Mouse (Mus musculus) cerebellum, adult 2 months (tissue): ENCODE results near the gene Adamts16. TPM values are rescaled to one million over a fixed set of nuclear protein-coding genes. Genes with fewer than 3 reads are reported as not detected.

Source experiments
- DNase-seq, 2 experiments: peaks; one replicate each; pipeline ENCODE4 v3.0.0; 2021
- H3K27ac ChIP-seq: fragments of 200-500 bp; 2 replicates; pipeline ENCODE4 v1.5.1; 2012; ENCODE audit warnings: low read length, control low read depth, inconsistent platforms; ENCODE audit not compliant: insufficient read depth
- H3K27me3 ChIP-seq: fragments of 200-500 bp; 2 replicates; pipeline ENCODE4 v1.6.1; 2012; ENCODE audit warnings: inconsistent platforms, mild to moderate bottlenecking, low read length, moderate library complexity; ENCODE audit not compliant: control insufficient read depth, insufficient read depth
- H3K4me1 ChIP-seq: fragments of 200-500 bp; 2 replicates; pipeline ENCODE4 v1.6.1; 2011; ENCODE audit warnings: low read length; ENCODE audit not compliant: control insufficient read depth, insufficient read depth
- H3K4me3 ChIP-seq: fragments of 200-500 bp; replicated peaks from 2 replicates; pipeline ENCODE3; 2011; ENCODE audit warnings: mild to moderate bottlenecking, low read depth, low read length, control low read depth; ENCODE audit not compliant: insufficient read depth
- CTCF ChIP-seq: fragments of 200-500 bp; IDR thresholded peaks from 2 replicates; pipeline ENCODE4 v1.5.1; 2011; ENCODE audit warnings: low read depth, mild to moderate bottlenecking, control low read depth, low read length, moderate library complexity, borderline replicate concordance; ENCODE audit not compliant: insufficient read depth
- POLR2A ChIP-seq: fragments of 200-500 bp; IDR thresholded peaks from 2 replicates; pipeline ENCODE4 v1.6.1; 2011; ENCODE audit warnings: low read length, control low read depth, borderline replicate concordance; ENCODE audit not compliant: insufficient read depth
- WGBS: fragments of 180-500 bp; shearing (Covaris S2); methylation state at CpG from one replicate; pipeline ENCODE4 v1.1.7; 2018; 5-methylcytosine and 5-hydroxymethylcytosine counted together
- polyA plus RNA-seq: library from polyadenylated mRNA; depleted of rRNA; stranded (reverse); fragments of >200 nt; gene quantifications from 2 replicates; pipeline ENCODE4 v1.2.3, GENCODE M21; 2012

Gene Adamts16
- polyA plus RNA-seq, 1 experiment, result 6.2 TPM

- no peaks in the 10 kb centered on the region for H3K27me3 ChIP-seq
- no peak overlapping the region for H3K27ac ChIP-seq
- H3K4me1 ChIP-seq, result peaks cover 12% of the 10 kb centered on the region
- H3K4me3 ChIP-seq, result no peak overlapping the region
- TF ChIP-seq CTCF, result no peak
- no peak for TF ChIP-seq POLR2A
- no peak for DNase-seq
- WGBS, result 49% methylated on average over 14 of the region's 14 CpGs
Observed at GRCm38 (mm10) chr13:70746294-70747008, 95.2 kb downstream of the Adamts16 start.

- no peak overlapping the region for H3K4me3 ChIP-seq
- DNase-seq, result no peak
- H3K27ac ChIP-seq, result no peak overlapping the region
- no peaks in the 10 kb centered on the region for H3K27me3 ChIP-seq
- 73% methylated on average over 5 of the region's 5 CpGs for WGBS
- TF ChIP-seq CTCF, result no peak
- TF ChIP-seq POLR2A, result no peak
- peaks cover 12% of the 10 kb centered on the region for H3K4me1 ChIP-seq
Observed at GRCm38 (mm10) chr13:70744416-70745038, 97.1 kb downstream of the Adamts16 start.

- no peak for TF ChIP-seq CTCF
- DNase-seq, result peak in 1 of 2 experiments; percentile 31
- 40% methylated on average over 4 of the region's 4 CpGs for WGBS
Observed at GRCm38 (mm10) chr13:70742693-70743092, 98.9 kb downstream of the Adamts16 start.

GRCm38 (mm10) chr13:70740281-70741240 lies 101.0 kb downstream of the Adamts16 start:
- no peak for TF ChIP-seq POLR2A
- TF ChIP-seq CTCF, result no peak
- WGBS, result 81% methylated on average over 17 of the region's 17 CpGs
- H3K27ac ChIP-seq, result no peak overlapping the region
- H3K4me1 ChIP-seq, result peaks cover 23% of the 10 kb centered on the region
- no peak overlapping the region for H3K4me3 ChIP-seq
- no peaks in the 10 kb centered on the region for H3K27me3 ChIP-seq
- no peak for DNase-seq

More at GRCm38 (mm10) chr13:70742693-70743092, 98.9 kb downstream of the Adamts16 start:
- Histone ChIP-seq H3K4me3 (no peak overlapping the region), H3K4me1 (peaks cover 23% of the 10 kb centered on the region), H3K27me3 (no peaks in the 10 kb centered on the region), H3K27ac (peak overlapping the region; percentile 42; the same call in 1 of the 2 replicates)

- no peak overlapping the region for H3K4me3 ChIP-seq
- H3K27ac ChIP-seq, result no peak overlapping the region
- WGBS, result 27% methylated on average over 9 of the region's 9 CpGs
- DNase-seq, result peak in 1 of 2 experiments; percentile 28
- no peak for TF ChIP-seq POLR2A
- no peak for TF ChIP-seq CTCF
- H3K27me3 ChIP-seq, result no peaks in the 10 kb centered on the region
- peaks cover 23% of the 10 kb centered on the region for H3K4me1 ChIP-seq
Observed at GRCm38 (mm10) chr13:70738781-70739180, 102.8 kb downstream of the Adamts16 start.

- peaks cover 11% of the 10 kb centered on the region for H3K4me1 ChIP-seq
- H3K27ac ChIP-seq, result no peak overlapping the region
- DNase-seq, result no peak
- TF ChIP-seq CTCF (no peak), POLR2A (no peak)
- H3K27me3 ChIP-seq, result no peaks in the 10 kb centered on the region
- 54% methylated on average over 4 of the region's 4 CpGs for WGBS
- H3K4me3 ChIP-seq, result no peak overlapping the region
Observed at GRCm38 (mm10) chr13:70736409-70736808, 105.2 kb downstream of the Adamts16 start.

- H3K27me3 ChIP-seq, result no peaks in the 10 kb centered on the region
- 76% methylated on average over 5 of the region's 5 CpGs for WGBS
- H3K4me3 ChIP-seq, result no peak overlapping the region
- DNase-seq, result no peak
- H3K4me1 ChIP-seq, result peaks cover 14% of the 10 kb centered on the region
- no peak for TF ChIP-seq CTCF
- TF ChIP-seq POLR2A, result no peak
- H3K27ac ChIP-seq, result no peak overlapping the region
Observed at GRCm38 (mm10) chr13:70734640-70735039, 107.0 kb downstream of the Adamts16 start.
